Mouse (Mus musculus) C2C12 (cell line): ENCODE results near the gene Tesc. TPM values are rescaled to one million over a fixed set of nuclear protein-coding genes. Genes with fewer than 3 reads are reported as not detected.

Experiments used
- H3K27me3 ChIP-seq: one replicate; pipeline ENCODE4 v1.6.1; 2011; ENCODE audit not compliant: control insufficient read depth, insufficient read depth, insufficient read length
- H3K36me3 ChIP-seq: one replicate; pipeline ENCODE4 v1.6.1; 2011; ENCODE audit not compliant: control insufficient read depth, insufficient read depth
- H3K4me3 ChIP-seq: one replicate; pipeline ENCODE4 v1.5.1; 2011; ENCODE audit warnings: mild to moderate bottlenecking, control low read depth; ENCODE audit not compliant: poor library complexity, insufficient read depth, severe bottlenecking
- H3K79me2 ChIP-seq: one replicate; pipeline ENCODE4 v1.6.1; 2011; ENCODE audit not compliant: control insufficient read depth, insufficient read depth
- H3K79me3 ChIP-seq: one replicate; pipeline ENCODE4 v1.6.1; 2011; ENCODE audit warnings: low read depth, control low read depth
- H3ac ChIP-seq: one replicate; pipeline ENCODE3; 2011; ENCODE audit warnings: low read depth; ENCODE audit not compliant: control insufficient read depth, insufficient read length
- CEBPB ChIP-seq: IDR thresholded peaks from one replicate; pipeline ENCODE4 v1.6.1; 2011; ENCODE audit warnings: low read depth, mild to moderate bottlenecking, control low read depth, moderate library complexity
- CTCF ChIP-seq: IDR thresholded peaks from one replicate; pipeline ENCODE4 v1.5.1; 2011; ENCODE audit not compliant: control insufficient read depth, insufficient read depth, insufficient read length
- FOSL1 ChIP-seq: IDR thresholded peaks from one replicate; pipeline ENCODE4 v1.8.0; 2011; ENCODE audit warnings: mild to moderate bottlenecking, low read length; ENCODE audit not compliant: poor library complexity, insufficient read depth, severe bottlenecking
- MAX ChIP-seq: IDR thresholded peaks from one replicate; pipeline ENCODE4 v1.6.1; 2011; ENCODE audit warnings: mild to moderate bottlenecking, control low read depth
- MYOD1 ChIP-seq: IDR thresholded peaks from one replicate; pipeline ENCODE4 v1.6.1; 2011; ENCODE audit warnings: low read depth; ENCODE audit not compliant: control insufficient read depth, insufficient read length
- MYOG ChIP-seq: IDR thresholded peaks from one replicate; pipeline ENCODE4 v1.6.1; 2011; ENCODE audit not compliant: control insufficient read depth, insufficient read length; ENCODE audit errors: extremely low read depth
- USF1 ChIP-seq: IDR thresholded peaks from one replicate; pipeline ENCODE4 v1.6.1; 2011; ENCODE audit warnings: low read depth, mild to moderate bottlenecking, control low read depth, moderate library complexity
- polyA plus RNA-seq: library from polyadenylated mRNA; unstranded; fragments of >200 nt; fragmentation: generic; extraction: Trizol; gene quantifications from one replicate; pipeline ENCODE4 v1.2.1, GENCODE M21; 2012; ENCODE audit warnings: missing spikeins

Tesc gene
- polyA plus RNA-seq, 1 experiment: 0.06 TPM

DNA sequence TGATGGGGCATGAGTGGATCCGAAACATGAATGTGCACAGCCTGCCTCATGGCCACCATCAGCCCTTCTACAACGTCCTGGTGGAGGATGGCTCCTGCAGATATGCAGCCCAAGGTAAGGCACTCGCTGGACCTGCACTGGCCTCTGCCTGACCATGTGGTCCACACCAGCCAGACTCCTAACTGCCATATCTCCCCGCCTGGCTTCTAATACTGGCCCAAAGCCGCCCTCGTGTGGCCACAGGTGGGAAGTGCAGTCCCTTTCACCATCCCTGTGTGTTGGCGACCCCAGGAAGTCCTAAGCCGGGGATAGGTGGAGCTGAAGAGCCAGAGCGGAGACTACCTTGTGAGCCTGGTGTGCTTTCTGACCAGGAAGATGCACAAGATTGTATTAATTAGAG is 25.5 kb upstream of the Tesc start:
- Histone ChIP-seq H3K36me3 (no peaks in the 10 kb centered on the region), H3K4me3 (no peak overlapping the region), H3K79me2 (no peaks in the 10 kb centered on the region), H3K79me3 (no peaks in the 10 kb centered on the region), H3ac (no peak overlapping the region), H3K27me3 (no peaks in the 10 kb centered on the region)
- TF ChIP-seq MYOG: no peak
- no peak for TF ChIP-seq CEBPB
- TF ChIP-seq CTCF: peak; percentile 80
- no peak for TF ChIP-seq MAX
- TF ChIP-seq MYOD1: no peak

DNA sequence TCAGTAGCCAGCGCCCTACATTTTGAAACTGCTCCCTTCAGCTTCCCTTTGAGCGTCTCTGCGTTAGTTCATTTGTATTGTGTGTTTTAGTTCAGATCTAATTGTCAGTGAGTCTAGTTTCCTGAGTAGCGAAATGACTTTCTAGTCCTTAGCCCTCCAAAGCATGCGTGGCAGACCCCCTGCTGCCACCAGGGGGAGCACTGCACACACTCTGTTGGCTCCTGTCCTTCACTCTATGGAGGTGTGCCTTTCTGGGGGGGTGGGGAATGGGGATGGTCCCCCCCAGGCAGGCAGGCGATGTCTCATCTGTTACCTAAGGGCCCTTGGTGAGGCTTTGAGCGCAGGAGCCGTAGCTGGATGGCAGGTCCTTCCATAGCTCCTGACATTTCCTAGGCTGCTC is 22.9 kb upstream of the Tesc start:
- no peak overlapping the region for H3ac ChIP-seq
- no peaks in the 10 kb centered on the region for H3K79me2 ChIP-seq
- no peaks in the 10 kb centered on the region for H3K79me3 ChIP-seq
- H3K27me3 ChIP-seq: no peaks in the 10 kb centered on the region
- H3K4me3 ChIP-seq: no peak overlapping the region
- TF ChIP-seq USF1 (no peak), CEBPB (no peak), CTCF (peak; percentile 79)
- peaks cover 7% of the 10 kb centered on the region for H3K36me3 ChIP-seq

DNA sequence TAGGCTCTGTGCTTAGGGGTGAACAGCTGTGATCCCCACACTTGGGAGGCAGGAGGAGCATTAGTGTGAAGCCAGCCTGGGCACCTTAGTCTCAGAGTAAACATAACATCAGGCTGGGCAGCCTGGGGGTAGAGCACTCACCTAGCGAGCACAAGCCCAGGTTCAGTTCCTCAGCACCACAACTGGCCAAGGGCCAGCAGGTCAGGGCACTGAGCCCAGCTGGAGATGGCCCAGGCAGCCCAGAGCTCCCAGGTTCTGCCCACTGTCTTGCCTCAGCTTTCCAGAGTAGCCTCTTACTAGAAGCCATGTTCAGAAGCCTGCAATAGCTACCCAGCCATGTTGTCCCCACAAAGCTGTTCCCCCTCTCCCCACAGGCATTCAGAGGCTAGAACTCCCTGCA is 21.8 kb upstream of the Tesc start:
- peaks cover 7% of the 10 kb centered on the region for H3K36me3 ChIP-seq
- no peak for TF ChIP-seq FOSL1
- TF ChIP-seq MAX: no peak
- no peak for TF ChIP-seq CTCF
- TF ChIP-seq MYOD1: no peak
- TF ChIP-seq MYOG: no peak
- no peak for TF ChIP-seq CEBPB
- TF ChIP-seq USF1: no peak
- H3K79me3 ChIP-seq: no peaks in the 10 kb centered on the region
- no peaks in the 10 kb centered on the region for H3K27me3 ChIP-seq
- no peak overlapping the region for H3K4me3 ChIP-seq
- no peaks in the 10 kb centered on the region for H3K79me2 ChIP-seq
- H3ac ChIP-seq: no peak overlapping the region

DNA sequence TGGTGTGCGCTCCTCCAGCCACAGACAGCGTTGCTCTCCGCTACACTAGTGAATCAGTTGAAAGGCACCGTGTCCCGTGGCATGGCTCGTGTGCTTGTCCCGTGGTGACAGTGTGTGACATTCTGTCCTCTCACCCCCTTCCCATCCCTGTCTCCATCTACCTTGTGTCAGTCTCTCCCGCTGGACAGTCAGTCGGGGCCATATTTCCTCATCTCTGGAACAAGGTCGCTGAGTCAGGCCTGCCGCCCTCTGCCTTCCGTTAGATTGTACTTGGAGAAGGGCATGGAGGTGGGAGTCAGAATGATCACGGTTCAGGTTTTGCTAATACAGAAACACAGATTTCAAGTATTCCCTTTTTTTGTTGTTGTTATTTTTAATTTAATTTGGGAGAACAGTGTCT is 19.2 kb upstream of the Tesc start:
- no peaks in the 10 kb centered on the region for H3K27me3 ChIP-seq
- H3K4me3 ChIP-seq: no peak overlapping the region
- H3ac ChIP-seq: no peak overlapping the region
- no peaks in the 10 kb centered on the region for H3K79me2 ChIP-seq
- TF ChIP-seq CTCF (no peak), CEBPB (no peak), MYOD1 (no peak), MYOG (no peak), MAX (no peak), USF1 (no peak), FOSL1 (no peak)
- H3K79me3 ChIP-seq: no peaks in the 10 kb centered on the region
- peaks cover 7% of the 10 kb centered on the region for H3K36me3 ChIP-seq

DNA sequence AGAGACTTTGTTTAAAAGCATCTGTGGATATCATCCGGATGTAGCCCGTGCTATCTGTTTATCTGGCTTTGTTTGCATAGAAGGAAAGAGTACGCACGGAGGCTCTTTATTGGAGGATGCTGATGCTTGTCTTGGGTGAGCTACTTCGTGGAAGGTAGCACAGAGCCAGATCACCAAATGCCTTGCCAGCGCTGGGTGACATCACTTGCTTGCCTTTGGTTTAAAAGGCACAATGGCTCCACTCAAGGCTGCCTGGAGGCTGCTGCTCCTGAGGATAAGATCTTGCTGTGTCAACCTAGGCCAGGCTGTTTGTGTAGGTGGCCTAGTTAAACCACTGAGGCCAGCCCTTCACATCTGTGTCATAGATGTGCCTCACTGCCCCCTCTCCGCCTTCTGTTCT is 16.7 kb upstream of the Tesc start:
- Histone ChIP-seq H3ac (no peak overlapping the region), H3K36me3 (peaks cover 7% of the 10 kb centered on the region), H3K79me3 (no peaks in the 10 kb centered on the region), H3K4me3 (no peak overlapping the region), H3K79me2 (no peaks in the 10 kb centered on the region), H3K27me3 (no peaks in the 10 kb centered on the region)
- no peak for TF ChIP-seq MYOD1
- no peak for TF ChIP-seq CTCF

DNA sequence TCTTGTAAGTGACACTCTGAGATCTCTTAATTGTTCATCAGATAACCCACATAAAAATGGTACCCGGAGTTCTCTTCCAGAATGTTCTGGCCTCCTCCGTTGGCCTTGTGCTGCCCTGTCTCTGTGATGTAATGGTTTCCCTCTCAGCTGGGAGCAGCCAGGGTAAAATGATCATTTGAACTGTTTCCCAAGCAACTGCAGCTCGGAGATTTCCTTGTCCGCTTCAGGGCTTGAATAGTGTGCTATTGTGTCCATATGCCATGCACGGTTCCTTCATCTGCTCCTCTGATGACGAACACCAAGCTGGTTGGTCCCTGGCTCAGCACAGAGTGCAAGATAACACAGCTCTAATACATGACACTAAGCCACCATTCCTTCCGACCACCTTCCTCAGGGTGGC is 15.7 kb upstream of the Tesc start:
- no peaks in the 10 kb centered on the region for H3K79me2 ChIP-seq
- no peak overlapping the region for H3K4me3 ChIP-seq
- peaks cover under 1% of the 10 kb centered on the region for H3K27me3 ChIP-seq
- no peak overlapping the region for H3ac ChIP-seq
- H3K36me3 ChIP-seq: peaks cover 7% of the 10 kb centered on the region
- no peak for TF ChIP-seq CTCF
- TF ChIP-seq MAX: no peak
- no peak for TF ChIP-seq CEBPB
- no peak for TF ChIP-seq USF1
- no peak for TF ChIP-seq FOSL1
- no peak for TF ChIP-seq MYOG
- no peak for TF ChIP-seq MYOD1
- H3K79me3 ChIP-seq: no peaks in the 10 kb centered on the region

DNA sequence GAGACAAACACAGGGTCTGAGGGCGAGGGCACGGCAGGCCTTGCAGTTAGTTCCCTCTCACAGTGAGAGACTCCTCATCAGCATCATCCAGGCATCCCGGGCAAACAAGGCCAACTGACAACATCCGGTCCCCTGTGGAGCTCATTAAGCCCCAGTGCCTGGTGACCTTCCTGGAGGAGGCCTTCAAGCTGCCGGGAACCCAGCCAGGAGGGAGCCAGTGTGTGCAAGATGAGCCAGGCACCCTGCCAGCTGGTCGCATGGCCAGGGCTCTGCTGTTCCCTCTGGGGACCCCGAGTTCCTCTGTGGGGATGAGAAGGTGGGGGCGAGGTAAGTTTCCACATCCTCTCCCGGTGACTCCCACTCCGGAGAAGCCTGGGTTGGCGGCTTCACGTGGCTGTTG is 12.5 kb upstream of the Tesc start:
- TF ChIP-seq USF1: no peak
- TF ChIP-seq FOSL1: no peak
- no peak for TF ChIP-seq MYOG
- TF ChIP-seq CEBPB: no peak
- TF ChIP-seq MAX: no peak
- no peak for TF ChIP-seq CTCF
- no peak for TF ChIP-seq MYOD1
- H3K4me3 ChIP-seq: no peak overlapping the region
- no peaks in the 10 kb centered on the region for H3K79me2 ChIP-seq
- H3K27me3 ChIP-seq: peaks cover 33% of the 10 kb centered on the region
- H3K79me3 ChIP-seq: no peaks in the 10 kb centered on the region
- H3K36me3 ChIP-seq: no peaks in the 10 kb centered on the region
- no peak overlapping the region for H3ac ChIP-seq
